Mouse (Mus musculus) cortical plate, adult 2 months (tissue): Measurements from ENCODE around the gene Pax7.

ENCODE experiments used
- CTCF ChIP-seq: fragments of 200-500 bp; IDR thresholded peaks from 2 replicates; pipeline ENCODE4 v1.5.1; 2011; ENCODE audit warnings: mild to moderate bottlenecking, control low read depth, low read length; ENCODE audit not compliant: insufficient read depth; ENCODE audit errors: extremely low read depth
- POLR2A ChIP-seq: fragments of 200-500 bp; IDR thresholded peaks from 2 replicates; pipeline ENCODE4 v1.6.1; 2011; ENCODE audit warnings: mild to moderate bottlenecking, low read length, control low read depth; ENCODE audit not compliant: insufficient read depth; ENCODE audit errors: extremely low read depth

GRCm38 (mm10) chr4:139810762-139811438, 22.4 kb downstream of the Pax7 start:
- TF ChIP-seq CTCF (no peak), POLR2A (no peak)
